Mouse (Mus musculus) mature B cell (primary cell): ENCODE results near the gene 2210011C24Rik.
"Not testable (repeated sequence)": the region's sequence is repeated elsewhere in the genome, so short reads cannot be mapped to it uniquely, and the experiment has no call there.

Experiments used
- in situ Hi-C: fragments of 300-500 bp; cut with MboI; formaldehyde crosslinking; loops from 2 replicates; pipeline ENCODE4 v1.14.3; 2019

Gene 2210011C24Rik

DNA sequence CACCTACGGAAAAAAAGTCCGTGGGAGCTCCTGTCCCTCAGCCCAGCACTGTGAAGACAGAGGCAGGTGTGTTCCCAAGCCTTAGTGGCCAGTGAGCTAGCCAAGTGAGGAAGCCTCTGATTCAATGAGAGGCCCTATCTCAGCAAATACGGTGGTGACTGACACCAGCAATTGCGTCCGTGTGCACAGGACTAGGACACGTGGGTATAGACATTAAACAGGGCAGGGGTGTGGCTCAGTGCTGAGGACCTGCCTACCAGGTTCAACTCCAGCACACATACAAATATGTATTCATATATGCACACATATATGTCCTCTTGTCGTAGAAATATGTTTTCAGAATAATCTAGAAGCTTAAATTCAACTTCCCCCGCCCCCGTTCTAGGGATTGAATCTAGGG is 7.8 kb upstream of the 2210011C24Rik start:
- in situ Hi-C loops, result no loop called here

DNA sequence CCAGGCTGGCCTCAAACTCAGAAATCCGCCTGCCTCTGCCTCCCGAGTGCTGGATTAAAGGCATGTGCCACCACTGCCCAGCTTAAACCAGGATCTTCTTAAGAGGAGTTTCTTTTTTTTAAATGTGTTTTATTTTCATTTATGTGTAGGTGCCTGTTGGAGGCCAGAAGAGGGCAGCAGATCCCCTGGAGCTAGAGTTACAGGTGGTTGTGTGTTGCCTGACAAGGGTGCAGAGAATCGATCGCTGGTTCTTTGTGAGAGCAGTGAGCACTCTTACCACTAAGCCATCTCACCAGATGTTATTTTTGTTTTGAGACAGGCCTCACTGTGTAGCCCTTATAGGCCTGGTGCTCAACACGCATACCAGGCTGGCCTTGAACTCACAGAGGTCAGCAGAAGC is 3.9 kb upstream of the 2210011C24Rik start:
- in situ Hi-C loops, result no loop called here

DNA sequence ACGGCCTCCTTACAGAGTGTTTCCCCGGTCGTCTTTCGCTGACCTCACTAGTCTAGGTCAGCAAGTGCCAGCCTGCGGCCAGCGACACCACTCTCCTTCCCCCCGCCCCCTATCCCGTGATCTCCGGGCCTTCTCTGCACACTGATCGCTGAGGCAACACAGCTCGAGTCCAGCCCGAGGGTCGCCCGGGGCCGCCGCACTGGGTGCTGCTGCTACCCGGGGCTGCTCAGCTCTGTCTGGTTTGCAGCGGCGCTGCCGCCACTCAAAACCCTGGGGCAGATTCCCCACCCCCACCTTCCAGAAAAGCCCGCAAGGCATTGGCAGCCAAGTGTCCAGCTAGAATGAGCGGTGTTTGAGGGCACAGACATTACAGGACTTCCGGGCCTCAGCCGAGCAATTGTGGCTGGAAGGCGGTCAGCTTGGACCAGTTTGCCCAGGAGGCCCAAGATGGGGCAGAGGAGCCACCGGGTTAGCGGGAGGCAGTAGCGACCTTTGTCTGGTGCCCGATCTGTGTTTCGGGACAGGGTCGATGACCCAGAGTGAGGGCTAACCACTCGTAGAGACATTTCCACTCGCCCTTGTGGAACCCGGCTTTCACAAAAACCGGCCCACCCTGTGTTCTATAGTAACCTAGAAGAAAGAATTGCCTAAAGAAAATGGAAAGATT is 661 bp upstream of the 2210011C24Rik start:
- in situ Hi-C loops, result no loop called here

DNA sequence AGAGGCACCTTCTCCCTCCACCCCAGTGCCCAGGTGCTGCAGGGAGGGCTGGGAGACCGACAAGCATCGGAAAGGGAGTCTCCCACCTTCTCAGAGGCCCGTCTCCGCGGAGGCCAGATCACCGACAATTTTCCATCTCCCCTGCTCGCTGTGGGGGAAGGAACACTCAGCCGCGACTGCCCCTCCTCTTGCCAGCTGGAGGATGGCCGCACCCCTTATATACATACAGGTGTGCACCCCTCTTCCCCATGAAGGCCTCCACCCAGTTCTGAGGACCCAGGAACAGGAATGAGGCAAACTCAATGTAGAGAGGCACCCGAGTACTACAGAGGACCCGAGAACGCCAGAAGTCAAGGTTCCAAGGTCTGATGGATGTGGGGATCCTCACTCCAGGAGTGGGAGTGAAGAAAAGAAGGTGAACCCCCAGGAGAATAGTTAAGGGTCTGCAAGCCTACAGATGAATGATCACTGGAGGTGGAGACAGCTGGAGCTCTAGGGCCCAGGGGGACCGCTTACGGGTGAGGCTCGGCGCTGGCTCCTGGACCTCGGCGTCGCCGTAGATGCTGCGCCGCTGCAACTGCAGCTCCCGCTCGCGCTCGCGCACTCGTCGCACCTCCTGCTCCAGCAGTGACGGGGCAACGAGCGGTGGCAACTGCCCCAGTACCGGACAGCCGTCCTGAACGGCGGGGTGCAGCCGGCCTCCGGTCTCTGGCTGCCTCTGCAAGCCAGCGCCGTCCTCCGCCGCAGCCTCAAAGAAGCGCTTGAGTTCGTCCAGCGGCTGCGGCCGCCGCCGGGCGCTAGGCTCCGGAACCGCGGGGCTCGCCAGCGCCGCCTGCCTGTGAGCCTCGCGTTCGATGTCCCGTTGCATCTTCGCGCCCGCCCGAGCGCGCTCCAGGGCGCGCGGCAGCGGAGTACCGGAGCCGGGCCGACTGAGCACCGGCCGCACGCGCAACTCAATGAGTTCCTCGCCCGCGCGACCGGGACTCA is 1.1 kb downstream of the 2210011C24Rik start:
- in situ Hi-C loops, result no loop called here

DNA sequence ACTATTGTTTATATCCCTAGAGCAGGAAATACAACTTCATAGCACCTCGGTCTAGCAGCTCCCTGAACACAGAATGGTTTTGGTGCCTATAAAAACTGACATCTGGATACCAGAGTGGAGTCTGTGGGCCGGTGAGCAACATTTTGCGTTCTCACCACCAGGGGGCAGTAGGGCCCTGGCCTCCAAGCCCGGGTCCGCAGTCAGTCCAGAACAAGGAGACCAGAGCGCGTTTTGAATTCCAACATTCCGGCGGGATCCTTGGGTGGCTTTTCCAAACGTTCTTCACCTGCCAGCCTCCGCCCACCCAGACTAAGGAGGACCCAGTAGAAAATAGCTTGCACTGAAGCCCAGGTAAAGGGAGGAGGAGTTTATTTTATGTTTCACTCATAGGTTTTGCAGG is 2.1 kb downstream of the 2210011C24Rik start:
- in situ Hi-C loops, result no loop called here

DNA sequence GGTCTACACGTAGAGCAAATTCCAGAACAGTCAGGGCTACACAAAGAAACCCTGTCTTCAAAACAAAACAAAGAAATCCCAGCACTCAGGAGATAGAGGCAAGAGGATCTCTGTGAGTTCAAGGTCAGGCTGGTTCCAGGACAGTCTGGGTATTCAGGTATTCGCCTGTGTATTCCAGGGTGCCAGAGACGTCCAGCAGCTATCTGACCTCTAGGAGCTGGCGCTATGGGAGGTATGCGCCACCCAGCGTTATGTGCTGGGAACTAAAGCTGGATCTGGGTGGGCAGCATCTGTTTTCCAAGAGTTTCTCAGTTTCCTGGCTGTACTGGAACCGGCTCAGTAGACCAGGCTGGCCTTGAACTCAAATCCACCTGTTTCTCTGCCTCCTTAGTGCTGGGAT is 3.6 kb downstream of the 2210011C24Rik start:
- in situ Hi-C loops, result no loop called here

DNA sequence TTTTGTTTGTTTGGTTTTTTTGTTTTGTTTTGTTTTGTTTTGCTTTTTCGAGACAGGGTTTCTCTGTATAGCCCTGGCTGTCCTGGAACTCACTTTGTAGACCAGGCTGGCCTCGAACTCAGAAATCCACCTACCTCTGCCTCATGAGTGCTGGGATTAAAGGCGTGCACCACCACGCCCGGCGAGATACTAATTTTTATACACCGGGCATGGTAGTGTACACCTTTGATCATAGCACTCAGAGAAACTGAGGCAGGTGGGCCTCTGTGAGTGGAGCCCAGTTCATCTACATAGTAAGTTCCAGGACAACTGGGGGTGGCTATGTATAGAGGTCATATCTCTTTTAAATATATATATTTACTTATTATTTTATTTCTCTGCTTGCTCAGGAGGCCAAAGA is 6.5 kb downstream of the 2210011C24Rik start:
- in situ Hi-C loops, result not testable (repeated sequence)

DNA sequence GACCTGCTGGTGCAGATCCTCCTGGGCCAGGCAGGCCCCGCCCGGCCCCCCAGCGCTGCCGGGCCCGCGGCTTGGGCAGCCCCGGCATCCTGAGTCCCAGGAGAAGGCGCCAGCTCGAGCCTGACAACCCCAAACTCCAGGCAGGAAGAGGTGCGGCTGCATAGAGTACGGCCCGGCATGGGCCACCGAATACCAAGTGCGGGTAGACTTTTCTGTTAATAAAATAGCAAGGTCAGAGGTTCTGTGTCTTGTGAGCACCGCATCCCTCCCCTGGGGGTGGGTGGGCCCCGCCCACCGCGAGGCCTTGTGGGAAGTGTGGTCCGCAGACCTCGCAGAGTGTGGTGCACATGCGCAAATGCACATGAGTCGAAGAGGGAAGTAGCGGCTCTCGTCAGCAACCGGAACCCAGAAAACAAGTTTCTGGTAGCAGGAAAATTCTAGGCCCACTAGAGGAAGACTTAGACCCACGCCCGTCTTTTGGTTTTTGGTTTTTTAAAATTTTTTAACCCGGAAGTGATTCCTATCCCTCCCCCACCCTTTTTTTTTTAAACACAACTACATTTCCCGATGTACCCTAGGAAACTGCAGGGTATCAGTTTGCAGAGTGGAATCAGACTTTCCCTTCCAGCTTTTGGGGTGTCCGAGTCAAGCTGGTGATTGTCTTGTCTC is 7.3 kb downstream of the 2210011C24Rik start:
- in situ Hi-C loops, result no loop called here

DNA sequence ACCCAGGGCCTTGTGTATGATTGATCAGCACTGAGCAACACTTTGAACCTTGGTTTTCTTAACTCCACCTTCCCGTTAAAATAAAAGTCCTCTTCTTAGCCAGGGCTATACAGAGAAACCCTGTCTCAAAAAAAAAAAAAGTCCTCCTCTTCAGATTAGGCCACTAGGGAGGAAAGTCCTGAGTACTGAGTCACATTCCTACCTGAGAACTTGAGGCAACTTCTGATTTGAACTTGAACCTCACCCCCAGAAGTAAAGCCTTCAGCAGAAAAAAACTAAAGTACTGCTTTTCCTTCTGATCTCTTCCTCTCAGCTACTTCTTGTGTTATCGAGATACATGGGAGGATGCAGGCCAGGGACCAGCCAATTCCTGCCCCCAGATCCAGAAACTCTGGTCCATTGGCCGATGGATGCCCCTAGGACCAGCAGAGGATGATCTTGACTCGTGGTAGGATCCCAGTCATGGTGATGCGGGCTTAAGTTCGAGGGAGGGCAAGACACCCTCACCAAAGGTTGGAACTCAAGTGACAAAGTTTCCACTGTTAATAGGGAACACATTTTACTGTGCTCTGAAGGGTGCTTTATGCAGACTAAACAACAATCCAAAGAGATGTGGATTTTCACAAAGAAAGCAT is 8.2 kb downstream of the 2210011C24Rik start:
- in situ Hi-C loops, result no loop called here

DNA sequence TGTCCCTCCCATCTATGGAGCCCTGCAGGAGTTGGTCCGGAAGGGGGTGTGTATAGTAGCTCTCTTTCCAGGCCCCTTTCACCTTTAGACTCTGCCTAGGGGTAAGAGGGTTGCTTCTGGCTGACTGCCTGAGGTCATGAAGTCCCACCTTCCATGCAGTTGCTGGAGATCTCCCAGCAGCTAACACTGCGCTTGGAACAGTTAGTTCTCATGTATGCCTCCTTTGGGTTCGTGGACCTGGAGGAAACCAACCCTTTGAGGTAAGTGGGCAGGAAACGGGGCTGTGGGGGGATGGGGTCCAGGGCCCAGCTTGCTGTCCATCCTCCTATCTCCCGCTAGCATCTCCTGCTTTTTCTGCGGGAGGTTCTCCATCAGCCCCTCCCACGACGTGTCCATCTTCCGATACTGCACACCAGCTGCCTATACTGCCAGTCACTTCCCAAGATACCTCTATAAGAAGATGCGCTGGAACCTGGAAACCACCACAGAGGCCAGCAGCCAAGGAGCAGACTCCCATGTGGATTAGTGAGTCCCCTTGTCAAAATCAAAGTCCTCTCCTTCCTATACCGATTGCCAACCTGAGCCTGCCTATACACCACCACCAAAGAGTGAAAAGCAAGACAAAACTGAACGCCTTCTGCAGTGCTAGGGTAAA is 8.9 kb downstream of the 2210011C24Rik start:
- in situ Hi-C loops, result no loop called here

DNA sequence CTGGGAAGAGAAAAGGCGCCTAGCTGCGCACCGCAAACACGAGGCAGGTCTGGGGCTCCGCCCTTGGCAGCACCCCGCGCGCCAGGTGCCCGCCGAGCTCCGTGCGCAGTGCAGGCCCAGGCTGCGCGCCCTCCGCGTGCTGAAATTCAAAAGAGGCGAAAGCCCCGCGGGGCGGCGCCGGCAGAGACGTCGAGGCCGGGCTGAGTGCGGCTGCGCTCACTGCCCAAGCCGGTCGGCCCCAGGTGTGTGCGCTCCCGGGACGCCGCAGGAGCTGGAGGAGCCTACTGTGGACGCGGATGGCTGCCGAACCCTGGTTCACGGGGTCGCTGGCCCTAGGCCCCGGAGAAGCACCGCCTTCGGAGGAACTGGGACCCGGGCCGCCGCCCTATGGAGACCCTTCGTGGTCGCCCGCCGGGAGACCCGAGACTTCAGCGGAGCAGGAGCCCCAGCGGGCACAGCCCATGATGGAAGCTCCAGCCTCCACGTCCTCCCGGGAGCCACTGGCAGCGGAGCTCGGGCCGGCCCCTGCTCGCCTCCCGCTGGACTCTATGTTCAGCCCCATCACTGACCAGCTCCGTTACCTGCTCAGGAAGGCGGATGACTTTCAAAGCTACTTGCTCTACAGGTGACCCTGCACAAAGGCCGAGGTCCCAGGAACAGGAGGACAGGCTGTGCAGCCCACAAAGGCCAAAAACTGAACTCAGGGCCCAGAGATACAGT is 10.5 kb downstream of the 2210011C24Rik start, which contains the start of gene 1700067K01Rik:
TSS of gene 1700067K01Rik (plus strand) at position 222 of the 720 bp plus-strand sequence.
- in situ Hi-C loops, result no loop called here

DNA sequence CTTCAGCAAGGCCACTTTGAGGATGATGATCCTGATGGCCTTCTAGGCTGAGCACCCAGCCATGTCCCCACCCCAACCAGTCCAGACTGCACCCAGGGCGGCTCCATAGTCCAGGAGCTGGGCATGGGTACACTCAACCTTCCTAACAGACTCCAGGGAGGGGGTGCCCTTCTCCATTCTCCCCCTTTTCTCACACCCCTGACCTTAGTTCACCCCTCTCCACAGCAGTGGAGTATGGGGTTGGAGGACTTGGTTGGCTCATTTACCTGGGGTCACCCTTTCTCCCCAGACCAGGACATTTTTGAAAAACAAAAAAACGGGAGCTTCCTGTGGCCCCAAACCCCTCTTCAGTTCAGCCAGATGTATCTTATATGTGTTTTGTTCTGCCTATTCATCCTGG is 12.1 kb downstream of the 2210011C24Rik start:
- in situ Hi-C loops, result no loop called here

DNA sequence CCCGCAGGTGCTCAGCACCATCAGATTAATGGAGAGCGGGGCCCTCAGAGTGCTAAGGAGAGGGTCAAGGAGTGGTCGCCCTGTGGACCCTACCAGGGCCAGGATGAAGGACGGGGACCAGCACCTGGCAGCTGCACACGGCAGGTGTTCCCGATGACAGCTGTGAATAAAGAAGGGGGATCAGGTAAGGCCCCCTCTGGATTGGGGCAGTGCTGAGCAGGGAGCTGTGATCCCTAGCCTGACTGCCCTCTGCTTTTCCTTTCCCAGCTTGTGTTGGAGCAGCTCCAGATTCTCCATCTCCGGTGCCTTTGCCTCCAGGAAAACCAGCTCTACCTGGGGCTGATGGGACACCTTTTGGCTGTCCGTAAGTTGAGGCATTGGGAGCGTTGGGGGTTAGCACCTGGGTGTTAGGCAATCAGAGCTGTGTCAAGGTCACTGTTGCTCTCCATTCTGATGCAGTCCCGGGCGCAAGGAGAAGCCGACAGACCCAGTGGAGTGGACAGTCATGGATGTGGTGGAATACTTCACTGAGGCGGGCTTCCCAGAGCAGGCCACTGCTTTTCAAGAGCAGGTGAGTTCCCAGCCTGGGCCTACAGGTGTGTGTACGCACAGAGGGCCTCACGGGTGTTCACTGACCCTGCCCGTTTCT is 12.8 kb downstream of the 2210011C24Rik start:
- in situ Hi-C loops, result no loop called here

DNA sequence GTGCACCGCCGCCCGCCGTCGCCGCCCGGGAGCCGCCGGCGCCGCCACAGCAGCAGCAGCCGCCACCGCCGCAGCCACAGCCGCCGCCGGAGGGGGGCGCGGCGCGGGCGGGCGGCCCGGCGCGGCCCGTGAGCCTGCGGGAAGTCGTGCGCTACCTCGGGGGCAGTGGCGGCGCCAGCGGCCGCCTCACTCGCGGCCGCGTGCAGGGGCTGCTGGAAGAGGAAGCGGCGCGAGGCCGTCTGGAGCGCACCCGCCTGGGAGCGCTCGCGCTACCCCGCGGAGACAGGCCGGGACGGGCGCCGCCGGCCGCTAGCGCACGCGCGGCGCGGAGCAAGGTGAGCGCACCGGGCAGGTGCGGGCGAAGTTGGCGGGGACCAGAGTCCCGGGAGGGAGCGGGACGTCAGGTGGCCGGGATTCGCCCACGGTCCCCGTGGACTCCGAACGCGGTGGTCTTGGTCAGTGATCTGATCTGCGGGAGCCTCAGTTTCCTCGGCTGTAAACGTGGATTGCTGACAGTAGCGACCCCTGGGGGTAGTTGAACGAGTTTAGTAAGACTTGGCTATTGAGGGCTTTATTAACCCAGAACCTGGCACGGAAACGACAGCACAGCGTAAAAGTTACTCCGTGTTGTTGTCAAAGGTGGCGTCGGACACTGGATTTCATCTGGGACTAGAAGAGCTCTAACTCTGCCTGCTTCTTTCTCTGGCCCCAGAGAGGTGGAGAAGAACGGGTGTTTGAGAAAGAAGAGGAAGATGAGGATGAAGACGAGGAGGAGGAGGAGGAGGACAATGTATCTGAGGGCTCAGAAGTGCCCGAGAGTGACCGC is 13.5 kb downstream of the 2210011C24Rik start:
- in situ Hi-C loops, result no loop called here

DNA sequence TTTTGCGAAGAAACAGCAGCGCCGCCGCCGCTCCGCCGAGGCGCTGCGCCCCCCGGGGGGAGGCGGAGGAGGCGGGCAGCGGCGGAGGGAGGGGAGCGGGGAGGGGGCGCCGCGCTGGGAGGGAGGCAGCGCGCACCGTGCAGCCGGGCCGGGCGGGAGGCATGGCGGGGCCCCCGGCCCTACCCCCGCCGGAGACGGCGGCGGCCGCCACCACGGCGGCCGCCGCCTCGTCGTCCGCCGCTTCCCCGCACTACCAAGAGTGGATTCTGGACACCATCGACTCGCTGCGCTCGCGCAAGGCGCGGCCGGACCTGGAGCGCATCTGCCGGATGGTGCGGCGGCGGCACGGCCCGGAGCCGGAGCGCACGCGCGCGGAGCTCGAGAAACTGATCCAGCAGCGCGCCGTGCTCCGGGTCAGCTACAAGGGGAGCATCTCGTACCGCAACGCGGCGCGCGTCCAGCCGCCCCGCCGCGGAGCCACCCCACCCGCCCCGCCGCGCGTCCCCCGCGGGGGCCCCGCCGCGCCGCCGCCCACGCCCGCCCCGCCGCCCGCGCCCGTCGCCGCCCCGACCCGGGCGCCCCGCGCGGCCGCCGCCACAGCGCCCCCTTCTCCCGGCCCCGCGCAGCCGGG is 14.3 kb downstream of the 2210011C24Rik start, which contains the start of gene Samd1:
TSS of gene Samd1 (plus strand) at position 162 of the 631 bp plus-strand sequence.
- in situ Hi-C loops, result no loop called here

DNA sequence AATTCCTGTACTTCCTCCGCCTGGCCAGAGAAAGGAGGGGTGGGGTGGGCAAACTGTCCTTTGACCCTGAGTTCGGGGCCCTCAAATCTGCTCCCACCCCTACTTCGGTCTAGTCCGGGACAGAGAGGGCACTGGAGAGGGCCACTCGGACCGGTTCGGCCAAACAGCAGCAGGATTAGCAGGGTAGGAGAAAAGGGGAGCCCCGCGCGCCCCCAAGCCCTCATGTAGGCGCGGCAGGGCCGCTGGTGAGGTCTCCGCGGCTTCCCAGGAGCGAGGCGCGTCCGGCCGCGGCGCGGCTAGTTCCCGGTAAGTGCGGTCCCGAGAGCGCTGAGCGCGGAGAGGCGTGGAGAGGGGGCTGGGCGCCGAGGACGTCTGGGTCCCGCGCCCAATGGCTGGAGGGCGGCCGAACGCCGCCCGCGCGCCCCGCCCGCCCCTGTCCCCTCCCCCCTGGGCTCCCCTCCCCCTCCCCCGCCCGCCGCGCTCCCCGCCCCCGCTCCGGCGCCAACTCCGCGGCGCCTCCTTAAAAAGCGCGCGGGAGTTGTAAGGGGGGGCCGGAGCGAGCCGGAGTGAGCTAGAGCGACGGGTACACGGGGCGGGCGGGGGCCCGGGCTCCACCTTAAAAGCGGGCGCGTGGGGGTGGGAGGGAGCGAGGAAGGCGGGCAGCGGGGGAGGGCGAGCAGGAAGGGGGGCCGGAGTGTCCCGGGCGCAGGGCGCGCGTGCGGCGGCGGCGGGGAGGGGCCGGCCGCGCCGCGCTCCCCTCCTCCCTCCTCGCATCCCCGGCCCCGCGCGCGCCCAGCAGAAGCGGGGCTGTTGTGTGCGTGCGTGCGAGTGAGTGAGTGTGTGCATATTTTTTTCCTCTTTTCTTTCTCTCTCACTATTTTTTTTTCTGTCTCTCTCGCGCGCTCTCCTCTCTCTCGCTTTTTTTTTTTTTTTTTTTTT is 15.1 kb downstream of the 2210011C24Rik start:
- in situ Hi-C loops, result no loop called here

DNA sequence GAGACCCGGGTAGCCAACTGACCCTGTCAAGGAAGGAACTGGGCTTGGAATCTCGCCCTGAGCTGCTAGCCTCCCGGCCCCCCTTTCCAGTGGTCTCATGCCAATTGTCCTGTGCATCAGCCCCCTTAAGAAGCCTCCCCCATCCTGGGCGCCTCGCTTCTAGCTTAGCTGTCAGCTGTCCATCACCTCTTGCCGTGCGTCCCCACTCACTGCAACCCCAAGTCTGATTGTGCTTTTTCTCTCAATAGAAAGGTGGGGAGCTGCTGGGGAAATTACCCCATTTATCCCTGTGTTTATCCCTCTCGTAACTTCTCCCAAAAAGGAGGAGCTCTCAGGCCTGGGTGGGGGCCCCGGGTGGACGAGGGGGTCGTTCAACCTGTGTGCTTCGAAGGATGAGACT is 16.0 kb downstream of the 2210011C24Rik start:
- in situ Hi-C loops, result no loop called here

DNA sequence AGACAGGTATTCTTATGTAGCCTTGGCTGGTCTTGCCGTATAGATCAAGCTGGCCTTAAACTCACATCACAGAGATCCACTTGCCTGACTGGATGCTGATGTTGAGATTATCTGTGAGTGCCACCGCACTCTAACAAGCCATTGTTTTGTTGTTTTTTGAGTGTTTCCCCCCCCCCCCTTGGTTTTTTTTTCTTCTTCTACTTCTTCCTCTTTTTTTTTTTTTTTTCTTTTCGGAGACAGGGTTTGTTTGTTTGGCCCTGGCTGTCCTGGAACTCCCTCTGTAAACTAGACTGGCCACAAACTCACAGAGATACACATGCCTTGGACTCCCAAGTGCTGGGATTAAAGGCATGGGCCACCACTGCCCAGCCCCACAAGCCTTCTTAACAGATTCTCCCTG is 17.9 kb downstream of the 2210011C24Rik start:
- in situ Hi-C loops, result no loop called here
